Mouse (Mus musculus) liver, postnatal 0 days (tissue): ENCODE measurements around the gene Gse1.

ENCODE experiments used
- CTCF ChIP-seq: sonication (generic); IDR thresholded peaks from 2 replicates; pipeline ENCODE4 v1.5.1; 2016; ENCODE audit warnings: antibody characterized with exemption, low read depth
- EP300 ChIP-seq: IDR thresholded peaks from 2 replicates; pipeline ENCODE4 v1.6.1; 2016; ENCODE audit warnings: antibody characterized with exemption, low read depth, mild to moderate bottlenecking

DNA sequence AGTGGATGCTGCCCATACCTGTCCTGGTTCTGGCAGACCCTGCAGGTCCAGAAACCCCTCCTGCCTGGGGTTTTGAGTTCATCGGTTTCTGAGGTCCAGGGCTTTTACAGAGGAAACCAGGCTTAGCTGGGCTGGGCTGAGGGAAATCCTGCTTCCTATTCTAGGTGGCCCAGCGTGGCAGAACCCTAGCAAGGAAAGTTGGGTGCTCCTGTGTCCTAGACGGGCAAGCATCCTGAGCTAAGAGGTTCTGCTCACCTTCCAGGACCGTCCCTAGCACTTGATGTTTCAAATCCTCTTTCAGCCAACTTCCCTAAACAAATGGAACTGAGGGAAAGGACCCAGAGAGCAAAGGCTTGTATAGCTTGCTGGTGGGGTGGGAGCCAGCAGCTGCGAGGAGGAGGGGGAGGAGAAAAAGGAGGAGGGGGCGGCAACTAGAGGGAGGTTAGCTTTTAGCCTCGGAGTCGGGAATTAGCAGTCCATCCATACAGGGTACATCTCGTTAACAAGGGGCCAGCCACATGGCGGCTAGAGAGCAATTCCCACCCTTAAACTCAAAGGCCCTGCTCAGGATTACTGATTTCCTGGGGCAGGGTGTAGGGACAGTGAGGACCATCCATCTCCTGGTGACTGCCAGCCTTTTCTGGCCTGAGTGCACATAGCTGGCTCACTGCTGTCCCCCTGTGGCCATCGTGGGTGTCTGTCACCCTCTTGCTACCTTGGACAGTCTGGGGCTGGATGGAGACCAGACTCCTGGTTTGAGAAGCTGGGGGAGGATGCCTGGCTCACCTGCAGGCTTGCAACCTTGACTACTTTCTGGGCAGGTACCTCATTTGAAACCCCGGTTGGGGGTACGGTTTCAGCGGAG lies 306.5 kb downstream of the Gse1 start:
- no peak for TF ChIP-seq EP300
- TF ChIP-seq CTCF: peak; percentile 100
